Mouse (Mus musculus) neural tube, embryonic 10.5 days (tissue): ENCODE measurements at regions not wholly inside any gene's neighbourhood (a gene's known extent, or its start where the extent isn't known, plus 50 kb on each side); places are given as distances from the start of the nearest gene placed in this dataset.
A peak's percentile ranks its signal among the peaks of the same experiment; 100 is the strongest.
"Not testable (repeated sequence)": the region's sequence is repeated elsewhere in the genome, so short reads cannot be mapped to it uniquely, and the experiment has no call there.

Experiments
- DNase-seq: peaks from one replicate; pipeline ENCODE4 v3.0.0-alpha.2; 2017; ENCODE audit warnings: low spot score; ENCODE audit errors: extremely low spot score

GRCm38 (mm10) chr3:56981305-56981660 lies 320.5 kb downstream of the Tm4sf1 start:
- no peak for DNase-seq

- no peak for DNase-seq
Observed at GRCm38 (mm10) chr3:56980593-56981304, 321.0 kb downstream of the Tm4sf1 start.

GRCm38 (mm10) chr3:56966008-56966407 lies 335.8 kb downstream of the Tm4sf1 start:
- no peak for DNase-seq

DNA sequence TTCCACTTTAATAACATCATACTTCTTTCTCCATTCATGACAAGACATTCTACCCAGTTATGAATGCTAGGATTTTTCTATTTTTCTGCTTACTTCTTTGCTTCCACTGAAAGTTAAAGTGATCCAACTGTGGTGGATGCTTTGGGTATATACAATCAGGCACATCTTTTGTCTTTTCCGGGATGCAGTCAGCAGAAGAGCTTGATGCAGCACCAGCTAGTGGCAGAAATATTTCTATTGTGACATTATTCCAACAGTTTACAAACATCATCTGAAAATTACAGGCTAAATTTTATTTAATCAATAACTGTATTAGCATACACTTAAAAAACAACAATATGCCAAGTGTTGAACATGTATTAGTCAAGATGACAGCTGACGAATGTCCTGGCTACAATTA lies 336.3 kb downstream of the Tm4sf1 start:
- no peak for DNase-seq

DNA sequence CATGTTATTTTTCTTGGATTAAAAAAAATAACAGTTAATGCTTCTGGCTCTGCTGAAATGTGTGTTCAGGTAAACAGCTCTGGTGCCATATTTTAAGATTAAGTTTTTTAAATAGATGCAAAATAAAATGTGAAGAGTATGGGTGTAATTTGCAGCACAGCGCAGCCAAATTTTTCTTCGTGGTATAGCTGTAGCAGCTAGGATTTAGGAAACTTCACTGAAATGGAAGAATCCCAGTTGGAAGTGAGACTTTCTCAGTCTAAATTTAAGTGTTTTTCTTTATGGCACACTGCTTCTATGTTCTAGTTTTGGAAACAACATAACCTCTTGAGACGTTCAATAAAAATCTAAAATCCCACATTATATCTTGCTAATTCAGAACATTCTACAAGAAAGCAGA lies 337.6 kb downstream of the Tm4sf1 start:
- DNase-seq = no peak

GRCm38 (mm10) chr3:56963251-56963650 lies 338.5 kb downstream of the Tm4sf1 start:
- no peak for DNase-seq

- no peak for DNase-seq
Observed at GRCm38 (mm10) chr3:56962248-56963013, 339.4 kb downstream of the Tm4sf1 start.

DNA sequence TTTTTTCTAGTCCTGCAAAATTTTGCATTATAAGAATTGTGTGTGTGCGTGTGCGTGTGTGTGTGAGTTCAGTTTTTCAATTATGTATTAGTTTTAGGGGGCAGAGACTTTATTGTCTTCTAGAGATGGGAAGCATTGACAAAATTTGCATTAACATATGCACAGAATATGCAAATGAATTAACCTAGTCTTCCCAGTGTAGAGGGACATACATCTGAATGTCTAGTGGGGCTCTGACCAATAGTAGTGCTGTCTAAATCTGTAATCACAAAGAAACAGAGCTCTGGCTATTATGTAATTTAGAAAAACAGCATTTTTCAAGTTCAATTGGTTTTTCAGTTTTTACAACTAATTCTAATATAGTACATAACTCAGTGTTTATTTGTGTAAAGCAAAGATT lies 344.8 kb downstream of the Tm4sf1 start:
- DNase-seq = no peak

GRCm38 (mm10) chr3:56955799-56956121 lies 346.0 kb downstream of the Tm4sf1 start:
- DNase-seq = no peak

DNA sequence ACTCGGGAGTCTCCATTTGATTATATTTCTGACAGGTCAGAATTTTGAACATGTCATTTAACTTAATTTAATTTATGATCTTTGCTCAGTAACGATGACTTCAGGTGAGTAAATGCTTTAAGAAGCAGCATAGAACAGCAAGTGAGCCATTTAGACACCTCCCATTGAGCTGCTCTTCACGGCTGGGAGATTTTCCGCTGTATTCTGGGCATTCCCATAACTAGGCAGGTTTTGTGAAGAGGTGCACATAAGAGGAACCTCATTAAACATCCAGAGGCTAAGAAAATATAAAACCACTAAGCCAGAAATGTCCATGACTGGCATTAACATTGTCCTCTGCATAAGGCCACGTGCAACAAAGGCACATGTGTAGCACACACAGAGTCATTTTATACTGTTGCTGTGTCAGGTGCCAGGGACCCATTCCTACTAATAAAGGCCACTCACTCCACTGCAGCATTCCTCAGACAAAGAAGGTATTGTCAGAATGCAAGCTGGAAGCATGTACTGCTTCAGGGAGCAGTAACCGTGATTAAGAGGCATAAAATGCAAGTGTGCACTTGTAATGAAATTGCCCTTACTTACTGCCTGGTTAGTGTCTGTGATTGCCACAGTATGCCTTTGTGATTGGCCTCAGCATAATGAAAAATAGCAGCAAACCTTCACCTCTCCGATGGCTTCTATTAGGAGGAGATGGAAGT lies 346.5 kb downstream of the Tm4sf1 start:
- no peak for DNase-seq

- DNase-seq = not testable (repeated sequence)
Observed at GRCm38 (mm10) chr3:56942557-56942956, 359.2 kb downstream of the Tm4sf1 start.

- DNase-seq = not testable (repeated sequence)
Observed at GRCm38 (mm10) chr3:56928940-56929339, 372.8 kb downstream of the Tm4sf1 start.

DNA sequence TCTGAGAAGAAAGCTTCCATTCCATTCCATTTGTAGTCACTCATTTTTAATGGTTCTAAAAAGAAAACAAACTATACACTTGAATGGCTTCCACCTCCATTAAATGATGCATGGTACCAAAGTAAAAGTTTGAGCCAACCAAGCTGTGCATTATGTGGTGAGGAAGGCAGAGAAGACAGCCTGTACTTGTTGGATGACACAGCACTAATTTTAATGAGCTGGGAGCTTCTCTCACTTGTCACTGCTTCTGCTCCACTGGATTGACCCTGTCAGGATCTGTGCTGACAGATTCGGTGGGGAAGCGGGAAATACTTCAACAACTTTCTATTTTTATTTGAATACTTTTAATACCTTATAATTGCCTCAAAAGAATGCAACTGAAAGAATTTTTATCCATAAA lies 403.3 kb downstream of the Tm4sf1 start:
- no peak for DNase-seq

- DNase-seq = no peak
Observed at GRCm38 (mm10) chr3:56877062-56877461, 424.7 kb downstream of the Tm4sf1 start.

- no peak for DNase-seq
Observed at GRCm38 (mm10) chr3:56863591-56863990, 438.2 kb downstream of the Tm4sf1 start.

DNA sequence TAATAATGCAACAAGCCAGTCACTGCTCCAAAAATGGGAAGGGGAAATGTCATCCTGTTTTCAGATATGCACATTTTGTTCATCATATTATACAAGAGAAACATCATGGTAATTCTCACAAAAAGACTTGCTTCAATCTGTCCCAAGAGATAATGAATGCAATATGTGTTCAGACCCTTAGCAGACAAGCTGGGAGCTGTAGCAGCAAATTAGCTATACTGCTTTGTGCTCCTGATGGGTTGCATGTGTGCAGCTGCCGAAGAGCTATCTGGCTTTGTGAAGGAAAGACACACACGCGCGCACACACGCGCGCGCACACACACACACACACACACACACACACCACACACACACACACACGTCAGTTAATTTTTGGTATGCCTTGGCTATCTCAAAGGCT lies 441.9 kb downstream of the Tm4sf1 start:
- DNase-seq = peak; percentile 14

GRCm38 (mm10) chr3:56845462-56845770 lies 456.4 kb downstream of the Tm4sf1 start:
- DNase-seq = no peak

- no peak for DNase-seq
Observed at GRCm38 (mm10) chr3:56844681-56845461, 456.9 kb downstream of the Tm4sf1 start.

- no peak for DNase-seq
Observed at GRCm38 (mm10) chr3:56837176-56837575, 464.6 kb downstream of the Tm4sf1 start.

GRCm38 (mm10) chr3:56830315-56831097 lies 471.3 kb downstream of the Tm4sf1 start:
- no peak for DNase-seq

DNA sequence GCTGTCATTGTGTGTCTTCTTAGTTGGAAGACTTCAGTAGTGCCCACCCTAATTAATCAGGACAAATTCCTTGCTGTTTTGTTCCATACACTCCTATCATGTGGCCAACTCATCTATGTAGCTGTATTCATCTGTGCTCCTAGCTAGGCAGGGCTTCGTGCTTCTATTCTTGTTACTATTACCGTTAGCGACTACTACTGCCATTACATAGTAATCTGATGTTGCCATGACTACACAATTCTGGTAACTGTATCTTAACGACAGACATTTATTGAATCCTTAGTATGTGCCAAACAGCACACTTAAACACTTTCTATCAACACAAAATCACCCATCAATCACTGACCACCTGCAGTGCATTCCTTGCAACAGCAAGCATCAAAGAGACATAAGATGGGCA lies 477.6 kb downstream of the Tm4sf1 start:
- DNase-seq = no peak
